Mouse (Mus musculus) CD4-positive, CD25-positive, alpha-beta regulatory T cell, adult 9 weeks (primary cell): Measurements from ENCODE around the gene Tas2r116. TPM values are rescaled to one million over a fixed set of nuclear protein-coding genes. Genes with fewer than 3 reads are reported as not detected.

Experiments used
- polyA plus RNA-seq: library from polyadenylated mRNA; unstranded; fragments of 100-300 nt; shearing (Covaris generic); gene quantifications from one replicate; pipeline ENCODE4 v1.2.1, GENCODE M21; 2017

Gene Tas2r116
- not detected for polyA plus RNA-seq

GRCm38 (mm10) chr6:132855138-132855537 lies at the start of gene Tas2r116:
Tas2r116 (plus strand) TSS chr6:132855438.

DNA sequence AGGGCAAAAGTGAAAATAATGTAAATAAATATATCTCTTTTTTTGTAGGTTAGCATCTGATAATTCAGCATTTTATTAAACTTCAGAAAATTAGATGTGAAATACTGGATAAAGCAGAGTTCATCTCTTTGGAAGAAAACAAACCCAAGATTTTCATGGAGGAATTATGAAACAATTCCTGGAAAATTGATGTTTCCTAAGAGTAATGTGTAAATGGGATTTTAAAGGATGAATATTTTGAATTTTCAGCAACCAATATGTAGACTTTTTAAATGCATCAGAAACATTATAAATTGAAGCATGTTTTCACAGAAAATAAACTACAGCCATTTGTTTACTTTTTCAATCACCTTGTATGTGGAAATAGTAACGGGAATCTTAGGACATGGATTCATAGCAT lies 8.4 kb upstream of the Tas2r116 start, which contains the start of gene Tas2r123:
Gene Tas2r123, plus strand, starts transcription at position 301 of the 400 bp plus-strand sequence.

DNA sequence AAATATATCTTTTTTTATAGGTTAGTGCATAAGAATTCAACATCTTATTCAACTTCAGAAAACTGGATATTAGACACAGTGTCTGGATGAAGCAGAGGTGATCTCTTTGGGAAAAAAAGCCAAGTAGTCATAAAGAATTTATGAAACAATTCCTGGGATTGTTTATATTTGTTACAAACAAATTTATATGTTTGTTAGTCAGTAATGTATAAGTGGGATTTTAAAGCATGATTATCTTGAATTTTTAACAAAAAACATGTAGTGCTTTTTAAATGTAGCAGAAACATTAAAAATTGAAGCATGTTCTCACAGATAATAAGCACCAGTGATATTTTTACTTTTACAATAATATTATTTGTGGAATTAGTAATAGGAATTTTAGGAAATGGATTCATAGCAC lies 12.5 kb downstream of the Tas2r116 start, which contains the start of gene Tas2r110:
Gene Tas2r110, plus strand, starts transcription at position 301 of the 400 bp plus-strand sequence.

GRCm38 (mm10) chr6:132892711-132893110 lies 37.5 kb downstream of the Tas2r116 start, which contains the start of gene Tas2r113:
Tas2r113 (plus strand) TSS chr6:132893011.

Other genes with a start within 250 kb of the Tas2r116 start
- gene A630073D07Rik, start 203.9 kb upstream of the Tas2r116 start, polyA plus RNA-seq, result not detected
- not detected for gene Tas2r120, start 198.5 kb upstream of the Tas2r116 start, polyA plus RNA-seq
- not detected for gene Tas2r121, start 154.4 kb upstream of the Tas2r116 start, polyA plus RNA-seq
- not detected for gene Tas2r122, start 143.5 kb upstream of the Tas2r116 start, polyA plus RNA-seq
- not detected for gene Tas2r115, start 117.4 kb upstream of the Tas2r116 start, polyA plus RNA-seq
- not detected for gene Tas2r124, start 100.7 kb upstream of the Tas2r116 start, polyA plus RNA-seq
- gene Tas2r102, start 93.3 kb upstream of the Tas2r116 start, polyA plus RNA-seq, result not detected
- gene Tas2r136, start 77.3 kb upstream of the Tas2r116 start, polyA plus RNA-seq, result not detected
- gene Tas2r117, start 52.6 kb upstream of the Tas2r116 start, polyA plus RNA-seq, result not detected
- not detected for gene Tas2r123, start 8.3 kb upstream of the Tas2r116 start, polyA plus RNA-seq
- not detected for gene Tas2r110, start 12.6 kb downstream of the Tas2r116 start, polyA plus RNA-seq
- gene Tas2r113, start 37.6 kb downstream of the Tas2r116 start, polyA plus RNA-seq, result not detected
- gene Tas2r125, start 54.2 kb downstream of the Tas2r116 start, polyA plus RNA-seq, result not detected
- not detected for gene Tas2r129, start 95.7 kb downstream of the Tas2r116 start, polyA plus RNA-seq
- gene Tas2r131, start 102.5 kb downstream of the Tas2r116 start, polyA plus RNA-seq, result not detected
- not detected for gene Tas2r109, start 125.5 kb downstream of the Tas2r116 start, polyA plus RNA-seq
- not detected for gene Tas2r103, start 181.7 kb downstream of the Tas2r116 start, polyA plus RNA-seq
- not detected for gene Tas2r140, start 200.4 kb downstream of the Tas2r116 start, polyA plus RNA-seq
- gene Smim10l1, start 249.5 kb downstream of the Tas2r116 start, polyA plus RNA-seq, result 6.7 TPM